Mouse (Mus musculus) right cerebral cortex, postnatal 4 days (tissue): ENCODE data around the gene Kbtbd13.

Source experiments
- DNase-seq: peaks from one replicate; pipeline ENCODE4 v3.0.0-alpha.2; 2022

The Kbtbd13 gene

GRCm38 (mm10) chr9:65346476-65347111, 44.9 kb downstream of the Kbtbd13 start:
- DNase-seq, result peak; percentile 33

DNA sequence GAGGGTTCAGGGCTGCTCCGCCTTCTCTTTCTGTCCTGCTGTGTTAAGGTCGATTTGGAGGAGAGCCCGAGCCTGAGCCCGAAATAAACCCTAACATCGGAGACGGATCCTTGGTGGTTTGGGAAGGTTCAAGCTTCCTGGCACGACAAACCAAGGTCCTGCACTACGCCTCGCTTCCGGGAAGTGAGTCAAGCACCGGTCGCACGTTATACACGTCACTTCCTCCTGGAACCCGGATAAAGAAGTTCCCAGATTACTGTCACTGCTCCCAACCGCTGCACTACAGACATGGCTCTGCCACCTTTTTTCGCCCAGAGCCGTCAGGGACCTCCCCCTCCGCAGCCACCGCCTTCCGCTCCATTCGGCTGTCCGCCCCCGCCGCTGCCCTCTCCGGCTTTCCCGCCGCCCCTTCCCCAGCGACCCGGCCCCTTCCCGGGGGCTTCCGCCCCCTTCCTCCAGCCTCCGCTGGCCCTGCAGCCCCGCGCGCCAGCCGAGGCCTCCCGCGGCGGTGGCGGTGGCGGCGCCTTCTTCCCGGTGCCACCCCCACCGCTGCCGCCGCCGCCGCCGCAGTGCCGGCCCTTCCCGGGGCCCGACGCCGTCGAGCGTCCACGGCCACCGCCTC, 45.5 kb downstream of the Kbtbd13 start, which contains the start of gene Pdcd7:
Pdcd7 (plus strand) TSS at position 251 of the 622 bp plus-strand sequence.
- peak; percentile 94 for DNase-seq

GRCm38 (mm10) chr9:65345439-65345838, 46.0 kb downstream of the Kbtbd13 start:
- peak; percentile 6 for DNase-seq

- no peak for DNase-seq
Measured at GRCm38 (mm10) chr9:65340414-65340813, 51.0 kb downstream of the Kbtbd13 start.

- DNase-seq, result no peak
Measured at GRCm38 (mm10) chr9:65339146-65339545, 52.3 kb downstream of the Kbtbd13 start.
